Mouse (Mus musculus): ENCODE measurements around the gene Slc5a11. TPM values are rescaled to one million over a fixed set of nuclear protein-coding genes. Genes with fewer than 3 reads are reported as not detected.

Gene Slc5a11
- 0.21 and 0.58 TPM in 2 replicates for polyA plus RNA-seq (2015; fragmentation: Nextera tagmentation; extraction: Ambion mirVana)

GRCm38 (mm10) chr7:123214365-123215075 is at the start of gene Slc5a11:
TSS of gene Slc5a11 (plus strand) at chr7:123214780.
- H3K4me1 ChIP-seq (ENCODE audit: control insufficient read depth, low read depth, low read length): no peaks in the 10 kb centered on the region
- peak; percentile 13; the same call in 1 of the 2 replicates for ATAC-seq (ENCODE audit: low read depth)
- H3K36me3 ChIP-seq (ENCODE audit: control insufficient read depth, insufficient read depth): no peaks in the 10 kb centered on the region
- no peak within 1 kb of the TSS for H3K4me3 ChIP-seq (ENCODE audit: low read depth, low read length)
- H3K27me3 ChIP-seq (ENCODE audit: control insufficient read depth, insufficient read depth, low read depth, low read length): no peaks in the 10 kb centered on the region
- no peaks in the 10 kb centered on the region for H3K9me3 ChIP-seq (replicated peaks; ENCODE audit: control insufficient read depth, low read length)
- 45% methylated on average over 8 of the region's 8 CpGs for WGBS (ENCODE audit: insufficient replicate concordance)
- no peak within 1 kb of the TSS for H3K9ac ChIP-seq (ENCODE audit: low read depth, low read length)
- H3K27ac ChIP-seq (ENCODE audit: low read length): no peak within 1 kb of the TSS
- no peak within 1 kb of the TSS for H3K4me2 ChIP-seq (ENCODE audit: low read depth, low read length)

DNA sequence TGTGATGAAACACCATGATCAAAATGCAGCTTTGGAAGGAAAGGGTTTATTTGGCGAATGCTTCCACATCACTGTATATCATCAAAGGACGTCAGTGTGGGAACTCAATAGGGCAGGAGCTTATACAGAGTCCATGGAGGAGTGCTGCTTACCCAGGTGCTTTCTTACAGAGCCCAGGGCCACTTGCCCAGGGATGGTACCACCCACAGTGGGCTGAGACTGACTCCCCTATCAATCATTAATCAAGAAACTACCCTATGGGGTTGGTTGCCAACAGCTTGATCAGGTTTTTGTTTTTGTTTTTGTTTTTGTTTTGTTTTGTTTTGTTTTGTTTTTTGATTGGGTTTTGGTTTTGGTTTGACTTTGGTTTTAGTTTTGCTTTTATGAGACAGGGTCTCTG is 47.1 kb upstream of the Slc5a11 start:
- peaks cover 57% of the 10 kb centered on the region for H3K36me3 ChIP-seq (ENCODE audit: control insufficient read depth, insufficient read depth)
- no peak overlapping the region for H3K4me2 ChIP-seq (ENCODE audit: low read depth, low read length)
- H3K27me3 ChIP-seq (ENCODE audit: control insufficient read depth, insufficient read depth, low read depth, low read length): no peaks in the 10 kb centered on the region

GRCm38 (mm10) chr7:123169618-123170017 is 45.0 kb upstream of the Slc5a11 start:
- no peak overlapping the region for H3K4me2 ChIP-seq (ENCODE audit: low read depth, low read length)
- no peaks in the 10 kb centered on the region for H3K27me3 ChIP-seq (ENCODE audit: control insufficient read depth, insufficient read depth, low read depth, low read length)
- WGBS (ENCODE audit: insufficient replicate concordance): 86% methylated on average over 2 of the region's 2 CpGs
- peaks cover 58% of the 10 kb centered on the region for H3K36me3 ChIP-seq (ENCODE audit: control insufficient read depth, insufficient read depth)
- no peak overlapping the region for H3K27ac ChIP-seq (ENCODE audit: low read length)
- H3K9ac ChIP-seq (ENCODE audit: low read depth, low read length): no peak overlapping the region
- H3K9me3 ChIP-seq (replicated peaks; ENCODE audit: control insufficient read depth, low read length): no peaks in the 10 kb centered on the region
- H3K4me1 ChIP-seq (ENCODE audit: control insufficient read depth, low read depth, low read length): no peaks in the 10 kb centered on the region
- no peak for ATAC-seq (ENCODE audit: low read depth)
- H3K4me3 ChIP-seq (ENCODE audit: low read depth, low read length): no peak overlapping the region

More for the DNA sequence above, 47.1 kb upstream of the Slc5a11 start:
- H3K9ac ChIP-seq (ENCODE audit: low read depth, low read length): no peak overlapping the region
- no peaks in the 10 kb centered on the region for H3K9me3 ChIP-seq (replicated peaks; ENCODE audit: control insufficient read depth, low read length)
- 84% methylated on average over 2 of the region's 2 CpGs for WGBS (ENCODE audit: insufficient replicate concordance)
- H3K4me1 ChIP-seq (ENCODE audit: control insufficient read depth, low read depth, low read length): no peaks in the 10 kb centered on the region
- ATAC-seq (ENCODE audit: low read depth): no peak
- no peak overlapping the region for H3K4me3 ChIP-seq (ENCODE audit: low read depth, low read length)
- no peak overlapping the region for H3K27ac ChIP-seq (ENCODE audit: low read length)

- H3K4me1 ChIP-seq (ENCODE audit: control insufficient read depth, low read depth, low read length): no peaks in the 10 kb centered on the region
- H3K36me3 ChIP-seq (ENCODE audit: control insufficient read depth, insufficient read depth): peaks cover 49% of the 10 kb centered on the region
- H3K4me3 ChIP-seq (ENCODE audit: low read depth, low read length): no peak overlapping the region
- no peaks in the 10 kb centered on the region for H3K9me3 ChIP-seq (replicated peaks; ENCODE audit: control insufficient read depth, low read length)
- ATAC-seq (ENCODE audit: low read depth): no peak
- no peak overlapping the region for H3K27ac ChIP-seq (ENCODE audit: low read length)
- no peak overlapping the region for H3K9ac ChIP-seq (ENCODE audit: low read depth, low read length)
- WGBS (ENCODE audit: insufficient replicate concordance): 82% methylated on average over 5 of the region's 5 CpGs
- no peaks in the 10 kb centered on the region for H3K27me3 ChIP-seq (ENCODE audit: control insufficient read depth, insufficient read depth, low read depth, low read length)
- H3K4me2 ChIP-seq (ENCODE audit: low read depth, low read length): no peak overlapping the region
Observed at GRCm38 (mm10) chr7:123172101-123172500, 42.5 kb upstream of the Slc5a11 start.

DNA sequence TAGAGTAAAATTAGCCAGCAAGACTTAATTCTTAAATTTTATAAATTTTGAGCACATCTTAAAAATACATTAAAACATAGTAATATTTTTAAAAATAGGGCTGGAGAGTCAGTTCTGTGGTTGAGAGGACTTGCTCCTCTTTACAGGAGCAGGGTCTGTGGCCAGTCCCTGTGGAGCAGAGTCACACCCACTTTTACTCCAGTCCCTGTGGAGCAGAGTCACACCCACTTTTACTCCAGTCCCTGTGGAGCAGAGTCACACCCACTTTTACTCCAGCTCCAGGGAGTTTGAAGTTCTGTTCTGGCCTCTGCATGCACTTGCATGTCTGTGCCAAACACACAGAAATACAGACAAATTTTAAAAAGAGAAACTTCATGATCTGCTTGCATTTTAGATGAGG is 37.4 kb upstream of the Slc5a11 start:
- no peaks in the 10 kb centered on the region; the same call in 1 of the 2 replicates for H3K4me1 ChIP-seq (ENCODE audit: control insufficient read depth, low read depth, low read length)
- no peaks in the 10 kb centered on the region for H3K9me3 ChIP-seq (replicated peaks; ENCODE audit: control insufficient read depth, low read length)
- H3K36me3 ChIP-seq (ENCODE audit: control insufficient read depth, insufficient read depth): peaks cover 40% of the 10 kb centered on the region
- no peak overlapping the region for H3K4me3 ChIP-seq (ENCODE audit: low read depth, low read length)
- no peak for ATAC-seq (ENCODE audit: low read depth)
- no peak overlapping the region for H3K4me2 ChIP-seq (ENCODE audit: low read depth, low read length)
- H3K27me3 ChIP-seq (ENCODE audit: control insufficient read depth, insufficient read depth, low read depth, low read length): no peaks in the 10 kb centered on the region
- no peak overlapping the region for H3K27ac ChIP-seq (ENCODE audit: low read length)
- H3K9ac ChIP-seq (ENCODE audit: low read depth, low read length): no peak overlapping the region

- H3K9me3 ChIP-seq (replicated peaks; ENCODE audit: control insufficient read depth, low read length): no peaks in the 10 kb centered on the region
- H3K9ac ChIP-seq (ENCODE audit: low read depth, low read length): no peak overlapping the region
- H3K4me3 ChIP-seq (ENCODE audit: low read depth, low read length): no peak overlapping the region
- no peak overlapping the region for H3K27ac ChIP-seq (ENCODE audit: low read length)
- H3K4me2 ChIP-seq (ENCODE audit: low read depth, low read length): no peak overlapping the region
- peaks cover 52% of the 10 kb centered on the region for H3K36me3 ChIP-seq (ENCODE audit: control insufficient read depth, insufficient read depth)
- no peaks in the 10 kb centered on the region; the same call in 1 of the 2 replicates for H3K4me1 ChIP-seq (ENCODE audit: control insufficient read depth, low read depth, low read length)
- no peaks in the 10 kb centered on the region for H3K27me3 ChIP-seq (ENCODE audit: control insufficient read depth, insufficient read depth, low read depth, low read length)
- 78% methylated on average over 20 of the region's 20 CpGs for WGBS (ENCODE audit: insufficient replicate concordance)
- ATAC-seq (ENCODE audit: low read depth): 0 out of 2 replicates have a peak, but pooled peaks have one; percentile 56
Observed at GRCm38 (mm10) chr7:123181787-123182701, 32.5 kb upstream of the Slc5a11 start.

- Histone ChIP-seq H3K27me3 (ENCODE audit: control insufficient read depth, insufficient read depth, low read depth, low read length) (no peaks in the 10 kb centered on the region), H3K9me3 (replicated peaks; ENCODE audit: control insufficient read depth, low read length) (no peaks in the 10 kb centered on the region), H3K4me3 (ENCODE audit: low read depth, low read length) (no peak overlapping the region), H3K36me3 (ENCODE audit: control insufficient read depth, insufficient read depth) (peaks cover 67% of the 10 kb centered on the region), H3K9ac (ENCODE audit: low read depth, low read length) (no peak overlapping the region), H3K27ac (ENCODE audit: low read length) (no peak overlapping the region), H3K4me1 (ENCODE audit: control insufficient read depth, low read depth, low read length) (no peaks in the 10 kb centered on the region; the same call in 1 of the 2 replicates), H3K4me2 (ENCODE audit: low read depth, low read length) (no peak overlapping the region)
- 60% methylated on average over 1 of the region's 1 CpGs for WGBS (ENCODE audit: insufficient replicate concordance)
- ATAC-seq (ENCODE audit: low read depth): no peak
Observed at GRCm38 (mm10) chr7:123184891-123185290, 29.7 kb upstream of the Slc5a11 start.

- no peak for ATAC-seq (ENCODE audit: low read depth)
- Histone ChIP-seq H3K4me3 (ENCODE audit: low read depth, low read length) (no peak overlapping the region), H3K27ac (ENCODE audit: low read length) (no peak overlapping the region), H3K36me3 (ENCODE audit: control insufficient read depth, insufficient read depth) (peaks cover 67% of the 10 kb centered on the region), H3K4me1 (ENCODE audit: control insufficient read depth, low read depth, low read length) (no peaks in the 10 kb centered on the region; the same call in 1 of the 2 replicates), H3K4me2 (ENCODE audit: low read depth, low read length) (no peak overlapping the region), H3K9ac (ENCODE audit: low read depth, low read length) (no peak overlapping the region), H3K27me3 (ENCODE audit: control insufficient read depth, insufficient read depth, low read depth, low read length) (no peaks in the 10 kb centered on the region), H3K9me3 (replicated peaks; ENCODE audit: control insufficient read depth, low read length) (no peaks in the 10 kb centered on the region)
- 82% methylated on average over 6 of the region's 6 CpGs for WGBS (ENCODE audit: insufficient replicate concordance)
Observed at GRCm38 (mm10) chr7:123186463-123186862, 28.1 kb upstream of the Slc5a11 start.

GRCm38 (mm10) chr7:123187246-123187645 is 27.3 kb upstream of the Slc5a11 start:
- peak; percentile 50 for ATAC-seq (ENCODE audit: low read depth)
- Histone ChIP-seq H3K4me1 (ENCODE audit: control insufficient read depth, low read depth, low read length) (no peaks in the 10 kb centered on the region; the same call in 1 of the 2 replicates), H3K9ac (ENCODE audit: low read depth, low read length) (no peak overlapping the region), H3K4me2 (ENCODE audit: low read depth, low read length) (no peak overlapping the region), H3K27ac (ENCODE audit: low read length) (no peak overlapping the region), H3K36me3 (ENCODE audit: control insufficient read depth, insufficient read depth) (peaks cover 68% of the 10 kb centered on the region), H3K4me3 (ENCODE audit: low read depth, low read length) (no peak overlapping the region), H3K27me3 (ENCODE audit: control insufficient read depth, insufficient read depth, low read depth, low read length) (no peaks in the 10 kb centered on the region), H3K9me3 (replicated peaks; ENCODE audit: control insufficient read depth, low read length) (no peaks in the 10 kb centered on the region)
- 68% methylated on average over 4 of the region's 4 CpGs for WGBS (ENCODE audit: insufficient replicate concordance)
